Mouse (Mus musculus) neural tube, embryonic 11.5 days (tissue): ENCODE results near the gene Wdr34. TPM values are rescaled to one million over a fixed set of nuclear protein-coding genes. Genes with fewer than 3 reads are reported as not detected.
A peak's percentile ranks its signal among the peaks of the same experiment; 100 is the strongest.

ENCODE experiments used
- ATAC-seq: fragments of 200-750 bp; cut with Nextera tagmentation; 2 replicates; pipeline ENCODE4 v1.8.0; 2017; ENCODE audit warnings: moderate number of reproducible peaks, mild to moderate bottlenecking, moderate TSS enrichment, moderate library complexity; ENCODE audit not compliant: insufficient read depth, low FRiP score, low TSS enrichment
- DNase-seq: peaks from one replicate; pipeline ENCODE4 v3.0.0-alpha.2; 2015; ENCODE audit warnings: low spot score
- H3K27ac ChIP-seq: fragments of 300-500 bp; sonication (generic); 2 replicates; pipeline ENCODE4 v1.5.1; 2014; ENCODE audit warnings: low read depth, mild to moderate bottlenecking, low read length
- H3K27me3 ChIP-seq: fragments of 300-500 bp; sonication (generic); 2 replicates; pipeline ENCODE4 v1.6.1; 2014; ENCODE audit warnings: mild to moderate bottlenecking, low read length, mixed read lengths; ENCODE audit not compliant: control insufficient read depth, insufficient read depth
- H3K36me3 ChIP-seq: fragments of 300-500 bp; sonication (generic); 2 replicates; pipeline ENCODE4 v1.6.1; 2014; ENCODE audit warnings: mild to moderate bottlenecking, low read length, moderate library complexity, mixed read lengths; ENCODE audit not compliant: control insufficient read depth, insufficient read depth
- H3K4me1 ChIP-seq: fragments of 300-500 bp; sonication (generic); 2 replicates; pipeline ENCODE4 v1.6.1; 2014; ENCODE audit warnings: low read length, mixed read lengths; ENCODE audit not compliant: control insufficient read depth, insufficient read depth
- H3K4me2 ChIP-seq: fragments of 300-500 bp; sonication (generic); 2 replicates; pipeline ENCODE4 v1.6.1; 2014; ENCODE audit warnings: low read depth, mild to moderate bottlenecking, moderate library complexity
- H3K4me3 ChIP-seq: fragments of 300-500 bp; sonication (generic); 2 replicates; pipeline ENCODE4 v1.5.1; 2014; ENCODE audit warnings: low read depth, low read length
- H3K9ac ChIP-seq: fragments of 300-500 bp; sonication (generic); 2 replicates; pipeline ENCODE4 v1.6.1; 2014; ENCODE audit warnings: mild to moderate bottlenecking, low read length
- H3K9me3 ChIP-seq: fragments of 300-500 bp; sonication (generic); 2 replicates; pipeline ENCODE4 v1.6.1; 2016; ENCODE audit warnings: low read length; ENCODE audit not compliant: control insufficient read depth
- WGBS: fragments of 180-500 bp; shearing (Covaris S2); extraction: QIAGEN DNeasy Blood & Tissue Kit; methylation state at CpG from one replicate; pipeline ENCODE4 v1.1.7; 2014; 5-methylcytosine and 5-hydroxymethylcytosine counted together
- polyA plus RNA-seq: library from polyadenylated mRNA; unstranded; fragments of >200 nt; fragmentation: Nextera tagmentation; extraction: Ambion mirVana; gene quantifications from 2 replicates; pipeline ENCODE4 v1.2.1, GENCODE M21; 2014

Wdr34 gene
- polyA plus RNA-seq, 1 experiment from 2014 or later: 29.3 TPM

DNA sequence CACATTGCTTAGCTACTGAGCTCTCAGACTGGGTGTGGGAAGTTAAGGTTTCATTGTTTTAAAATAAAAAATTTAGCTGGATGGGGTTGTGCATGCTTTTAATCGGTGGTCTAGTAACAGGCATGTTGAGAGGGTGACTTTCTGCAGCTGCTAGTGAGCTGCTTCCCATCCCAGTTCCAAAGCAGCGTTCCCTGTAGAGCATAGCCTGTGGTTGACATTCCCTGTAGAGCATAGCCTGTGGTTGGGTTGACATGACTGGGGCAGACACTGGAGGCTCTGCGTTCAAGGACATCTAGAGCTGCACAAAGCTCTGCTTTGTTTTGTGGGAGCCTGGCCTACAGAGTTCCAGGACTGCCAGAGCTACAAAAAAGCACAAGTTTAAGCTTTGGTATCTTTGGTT, 24.6 kb upstream of the Wdr34 start:
- H3K9ac ChIP-seq: no peak overlapping the region
- ATAC-seq (no peak), DNase-seq (no peak)
- H3K27me3 ChIP-seq: no peaks in the 10 kb centered on the region
- H3K36me3 ChIP-seq: peaks cover 2% of the 10 kb centered on the region; the same call in 1 of the 2 replicates
- H3K4me2 ChIP-seq: no peak overlapping the region
- H3K27ac ChIP-seq: no peak overlapping the region
- H3K9me3 ChIP-seq: no peaks in the 10 kb centered on the region
- WGBS: 78% methylated on average over 3 of the region's 3 CpGs
- H3K4me1 ChIP-seq: peaks cover 3% of the 10 kb centered on the region
- H3K4me3 ChIP-seq: no peak overlapping the region

DNA sequence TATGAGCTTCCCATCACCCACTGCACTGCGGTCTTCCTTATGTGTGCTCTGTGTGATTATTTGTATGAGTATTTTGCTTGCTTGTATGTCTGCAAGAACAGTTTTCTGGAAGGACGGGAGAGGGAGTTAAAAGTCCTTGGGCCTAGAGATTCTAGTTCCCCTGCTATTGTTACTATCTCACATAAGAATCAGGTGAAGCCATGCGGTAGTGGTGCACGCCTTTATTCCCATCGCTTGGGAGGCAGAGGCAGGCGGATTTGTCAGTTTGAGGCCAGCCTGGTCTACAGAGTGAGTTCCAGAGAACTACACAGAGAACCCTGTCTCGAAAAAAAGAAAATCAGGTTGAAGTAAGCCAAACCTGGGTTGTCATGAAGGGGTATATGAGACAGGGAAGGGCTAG, 24.2 kb upstream of the Wdr34 start:
- DNase-seq: no peak
- Histone ChIP-seq H3K4me1 (peaks cover 7% of the 10 kb centered on the region), H3K9ac (no peak overlapping the region), H3K36me3 (peaks cover 2% of the 10 kb centered on the region; the same call in 1 of the 2 replicates), H3K27me3 (no peaks in the 10 kb centered on the region), H3K4me2 (no peak overlapping the region), H3K9me3 (no peaks in the 10 kb centered on the region), H3K4me3 (no peak overlapping the region), H3K27ac (no peak overlapping the region)
- ATAC-seq: no peak
- 84% methylated on average over 7 of the region's 7 CpGs for WGBS

DNA sequence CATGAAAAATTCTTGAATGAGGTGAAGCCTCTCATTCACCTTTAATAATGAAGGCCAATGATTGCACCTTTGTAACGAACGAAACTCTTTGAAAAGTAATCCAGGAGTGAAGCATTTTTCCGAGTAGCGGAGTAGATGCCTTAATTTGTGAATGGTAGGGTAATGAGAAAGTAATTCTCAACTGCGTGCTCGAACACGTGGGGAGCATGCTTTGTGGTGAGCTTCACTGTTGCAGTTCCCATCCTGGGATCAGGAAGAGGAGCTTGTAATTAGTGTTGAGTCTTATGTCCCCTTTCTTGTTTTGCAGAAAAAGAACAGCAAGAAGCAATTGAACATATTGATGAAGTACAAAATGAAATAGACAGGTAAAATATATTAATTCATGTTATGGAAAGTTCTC, 19.3 kb upstream of the Wdr34 start:
- H3K27ac ChIP-seq: 0 out of 2 replicates have a peak overlapping the region, but pooled peaks have one; percentile 99
- ATAC-seq (no peak), DNase-seq (no peak)
- no peaks in the 10 kb centered on the region for H3K27me3 ChIP-seq
- peak overlapping the region; percentile 87 for H3K4me3 ChIP-seq
- no peaks in the 10 kb centered on the region for H3K9me3 ChIP-seq
- 31% methylated on average over 7 of the region's 7 CpGs for WGBS
- H3K9ac ChIP-seq: peak overlapping the region; percentile 100
- peak overlapping the region; percentile 77 for H3K4me2 ChIP-seq
- H3K4me1 ChIP-seq: peaks cover 21% of the 10 kb centered on the region
- H3K36me3 ChIP-seq: peaks cover 2% of the 10 kb centered on the region; the same call in 1 of the 2 replicates

DNA sequence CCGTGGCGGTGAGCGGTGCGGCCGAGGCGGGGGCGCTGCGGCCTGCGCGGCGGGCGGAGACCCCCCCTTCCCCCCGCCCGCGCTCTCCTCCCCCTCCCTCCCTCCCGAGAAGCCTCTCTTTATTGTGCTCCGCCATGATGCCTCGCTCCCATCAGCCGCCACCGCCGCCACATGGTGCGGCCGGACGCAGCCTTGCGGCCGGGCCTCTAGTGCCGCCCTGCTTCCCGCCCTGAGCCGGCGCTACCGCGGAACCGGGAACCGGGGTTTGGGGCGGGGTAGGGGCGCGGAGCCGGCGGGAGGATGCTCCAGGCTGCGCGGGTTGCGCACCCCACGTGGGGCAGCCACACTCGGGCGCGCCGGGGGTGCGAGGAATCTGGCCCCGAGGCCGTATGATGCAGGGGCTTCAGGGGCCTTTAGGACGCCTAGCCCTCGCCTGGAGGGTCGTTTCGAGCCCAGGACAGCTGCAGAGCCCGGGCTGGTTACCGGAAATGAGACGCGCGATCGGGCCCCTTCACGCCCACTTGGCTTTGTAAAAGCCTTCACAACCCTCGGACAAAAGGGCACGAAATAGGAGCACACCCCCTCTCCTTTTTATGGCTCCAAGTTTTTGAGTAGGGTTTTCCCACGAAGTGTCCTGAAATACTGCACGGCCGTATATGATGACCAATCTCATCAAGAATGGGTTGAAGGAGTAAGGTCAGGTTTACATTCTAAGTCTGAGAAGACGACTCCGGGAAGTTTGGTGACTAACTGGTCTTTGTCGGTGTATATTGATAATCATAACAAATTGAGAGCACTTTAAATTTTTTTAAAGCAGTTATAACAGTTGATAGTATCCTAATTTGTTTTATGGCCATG, 18.6 kb upstream of the Wdr34 start:
- Histone ChIP-seq H3K4me1 (peaks cover 21% of the 10 kb centered on the region), H3K27me3 (no peaks in the 10 kb centered on the region), H3K9me3 (no peaks in the 10 kb centered on the region), H3K36me3 (peaks cover 2% of the 10 kb centered on the region; the same call in 1 of the 2 replicates), H3K4me2 (peak overlapping the region; percentile 77), H3K4me3 (peak overlapping the region; percentile 87), H3K27ac (peak overlapping the region; percentile 99), H3K9ac (peak overlapping the region; percentile 100)
- WGBS: under 1% methylated on average over 49 of the region's 69 CpGs
- ATAC-seq (peak; percentile 33), DNase-seq (peak; percentile 55)

DNA sequence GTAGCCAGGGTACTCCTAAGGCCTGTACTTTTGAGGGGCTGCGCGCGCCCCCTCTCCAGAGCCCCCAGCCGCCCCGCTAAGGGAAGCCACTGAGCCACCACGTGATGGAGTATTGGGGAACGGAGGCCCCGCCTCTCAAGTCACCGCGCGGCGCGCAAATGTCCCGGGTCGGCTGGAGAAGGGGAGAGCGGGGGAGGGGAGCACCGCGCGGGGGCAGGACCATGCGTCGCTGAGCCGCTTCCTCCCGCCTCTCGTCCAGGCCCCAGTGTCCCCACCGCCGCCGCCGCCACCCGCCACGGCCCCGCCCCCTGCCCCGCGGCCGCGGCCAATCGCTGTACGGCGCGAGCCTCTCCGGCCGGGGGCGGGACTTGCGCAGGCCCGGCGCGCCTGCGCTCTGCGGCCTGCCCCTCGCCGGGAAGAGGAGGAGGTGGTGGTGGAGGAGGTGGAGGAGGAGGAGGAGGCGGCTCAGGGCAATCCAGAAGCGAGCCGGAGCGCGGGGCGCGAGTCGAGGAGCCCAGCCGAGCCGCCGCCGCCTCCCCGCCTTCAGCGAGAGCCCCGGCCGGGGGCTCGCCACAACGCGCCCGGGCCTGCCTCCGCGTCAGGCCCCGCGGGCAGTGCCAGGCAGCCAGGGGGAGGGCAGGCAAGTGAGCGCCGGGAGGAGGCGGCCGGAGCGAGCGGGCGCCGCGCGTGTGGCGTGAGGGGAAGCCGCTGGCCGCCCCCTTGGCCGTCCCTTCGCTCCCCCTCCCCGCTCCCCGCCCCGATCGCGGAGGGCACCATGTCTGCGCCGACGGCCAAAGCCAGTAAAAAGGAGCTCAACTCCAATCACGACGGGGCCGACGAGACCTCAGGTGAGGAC, 17.6 kb upstream of the Wdr34 start:
- H3K9ac ChIP-seq: peak overlapping the region; percentile 100
- H3K4me2 ChIP-seq: peak overlapping the region; percentile 71
- H3K27me3 ChIP-seq: no peaks in the 10 kb centered on the region
- peak overlapping the region; percentile 87 for H3K4me3 ChIP-seq
- peak overlapping the region; percentile 99 for H3K27ac ChIP-seq
- ATAC-seq: peak; percentile 84
- peaks cover 2% of the 10 kb centered on the region; the same call in 1 of the 2 replicates for H3K36me3 ChIP-seq
- 0% methylated on average over 57 of the region's 101 CpGs for WGBS
- no peaks in the 10 kb centered on the region for H3K9me3 ChIP-seq
- peaks cover 21% of the 10 kb centered on the region for H3K4me1 ChIP-seq
- peak; percentile 99 for DNase-seq

DNA sequence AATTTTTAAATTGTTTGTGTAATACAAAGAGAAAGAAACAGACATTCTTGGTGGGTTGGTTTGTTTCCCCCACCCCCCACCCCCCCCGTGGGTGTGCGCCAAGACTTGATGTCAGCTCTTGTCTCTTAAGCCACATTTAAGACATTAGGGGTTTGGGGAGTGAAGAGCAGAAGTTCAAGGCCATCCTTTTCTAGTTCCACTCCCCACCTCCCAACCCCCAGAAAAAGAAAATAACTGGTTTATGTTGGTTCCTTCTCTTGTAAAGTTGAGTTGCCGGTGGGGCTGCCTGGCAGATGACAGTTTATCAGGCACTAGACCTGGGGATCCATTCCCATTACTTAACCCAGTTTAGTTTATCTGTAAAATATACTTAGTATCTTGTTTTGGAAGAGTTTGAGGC, 15.6 kb upstream of the Wdr34 start:
- WGBS: 36% methylated on average over 3 of the region's 3 CpGs

DNA sequence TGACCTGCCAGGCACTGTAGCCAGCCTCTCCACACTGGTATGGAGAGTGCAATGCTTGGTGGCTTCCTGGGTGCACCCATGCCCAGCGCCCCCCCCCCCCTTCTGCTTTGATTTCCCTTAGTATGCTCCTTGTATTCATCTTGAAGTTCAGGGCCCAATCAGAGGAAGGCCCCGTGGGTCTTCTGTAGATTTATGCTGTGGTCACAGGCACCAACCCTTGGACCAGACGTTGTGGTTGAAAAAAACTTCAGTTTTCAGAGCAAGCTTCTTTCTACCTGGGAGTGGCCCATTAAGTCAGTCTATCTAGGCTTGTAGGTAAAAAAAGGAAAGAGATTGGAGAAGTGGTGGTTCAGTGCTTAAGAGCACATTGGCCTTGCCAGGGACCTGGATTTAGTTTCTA, 15.1 kb upstream of the Wdr34 start:
- H3K36me3 ChIP-seq: no peaks in the 10 kb centered on the region
- H3K27ac ChIP-seq: no peak overlapping the region
- H3K9me3 ChIP-seq: no peaks in the 10 kb centered on the region
- 5% methylated on average over 3 of the region's 3 CpGs for WGBS
- no peak overlapping the region; the same call in none of the 2 replicates for H3K9ac ChIP-seq
- H3K4me3 ChIP-seq: peak overlapping the region; percentile 68
- DNase-seq (no peak), ATAC-seq (no peak)
- peak overlapping the region; percentile 95 for H3K4me2 ChIP-seq
- H3K27me3 ChIP-seq: no peaks in the 10 kb centered on the region
- peaks cover 21% of the 10 kb centered on the region for H3K4me1 ChIP-seq

More for the DNA sequence above, 15.6 kb upstream of the Wdr34 start:
- Histone ChIP-seq H3K27me3 (no peaks in the 10 kb centered on the region), H3K36me3 (no peaks in the 10 kb centered on the region), H3K9ac (no peak overlapping the region), H3K4me3 (0 out of 2 replicates have a peak overlapping the region, but pooled peaks have one; percentile 68), H3K9me3 (no peaks in the 10 kb centered on the region), H3K4me2 (peak overlapping the region; percentile 95; the same call in 1 of the 2 replicates), H3K4me1 (peaks cover 21% of the 10 kb centered on the region), H3K27ac (no peak overlapping the region)
- ATAC-seq: no peak
- no peak for DNase-seq

DNA sequence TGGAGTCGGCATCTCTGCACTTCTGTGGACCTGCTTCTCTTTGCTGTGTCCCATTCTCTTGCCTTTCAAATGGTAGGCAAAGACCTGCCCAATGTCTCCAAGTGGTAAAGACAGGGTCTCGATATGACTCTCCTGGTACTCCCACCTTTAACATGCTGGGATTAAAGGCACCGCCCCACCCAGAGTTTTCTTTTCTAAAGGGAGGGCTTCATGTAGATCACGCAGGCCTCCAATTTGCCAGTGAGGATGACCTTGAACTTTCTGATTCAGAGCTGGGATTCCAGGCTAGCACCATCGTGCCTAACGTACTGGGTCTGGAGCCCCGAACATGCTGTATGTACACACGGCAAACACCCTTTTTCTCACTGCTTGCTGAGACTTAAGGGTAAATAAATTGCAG, 14.6 kb upstream of the Wdr34 start:
- peak overlapping the region; percentile 85; the same call in 1 of the 2 replicates for H3K27ac ChIP-seq
- H3K9me3 ChIP-seq: no peaks in the 10 kb centered on the region
- H3K27me3 ChIP-seq: no peaks in the 10 kb centered on the region
- peak overlapping the region; percentile 75 for H3K9ac ChIP-seq
- no peaks in the 10 kb centered on the region for H3K36me3 ChIP-seq
- DNase-seq: no peak
- no peak for ATAC-seq
- peaks cover 18% of the 10 kb centered on the region for H3K4me1 ChIP-seq
- peak overlapping the region; percentile 95 for H3K4me2 ChIP-seq
- WGBS: 4% methylated on average over 8 of the region's 8 CpGs
- H3K4me3 ChIP-seq: peak overlapping the region; percentile 68
